ENCODE assay signal across 22 mouse cellular contexts in the genomic region with DNA sequence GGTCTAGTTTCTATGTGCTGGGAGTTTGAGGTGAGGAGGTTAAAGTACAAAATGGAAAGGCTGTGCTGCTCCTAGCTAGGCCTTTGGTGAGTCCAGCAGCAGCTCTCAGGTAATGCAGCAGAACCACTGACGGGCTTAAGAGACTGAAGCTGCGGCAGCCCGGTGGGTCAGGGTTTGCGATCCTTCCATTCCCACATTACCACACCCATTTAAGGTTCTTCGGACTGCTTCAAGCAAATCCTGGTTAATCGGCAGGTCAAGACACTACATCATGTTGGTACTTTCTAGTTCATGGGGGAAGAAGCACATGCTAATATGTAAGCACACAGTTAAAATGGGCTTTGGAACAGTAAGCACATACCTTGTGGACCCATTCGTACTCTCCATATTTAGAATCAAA.
"Had no signal": no experiment of that assay in that cellular context is flagged by ENCODE, and none has a peak within 500 bp of the region (broad histone marks: within the 10 kb centered on the region; RNA-seq: fewer than 3 reads in every experiment).

No protein-coding gene starts in this region.

- H3K27ac ChIP-seq: heart, adult 2 months; heart, embryonic 13.5 days; heart, embryonic 15.5 days; hindbrain, embryonic 13.5 days; intestine, embryonic 15.5 days; layer of hippocampus, adult 2 months; left cerebral cortex, adult 2 months; limb, embryonic 10.5 days; limb, embryonic 12.5 days had no signal

- H3K4me2 ChIP-seq: heart, embryonic 11.5 days; heart, embryonic 13.5 days; heart, embryonic 15.5 days; hindbrain, embryonic 13.5 days; intestine, embryonic 15.5 days; limb, embryonic 12.5 days; liver, embryonic 11.5 days had no signal

- H3K27me3 ChIP-seq: heart, embryonic 13.5 days; heart, embryonic 15.5 days; hindbrain, embryonic 13.5 days; intestine, embryonic 15.5 days; limb, embryonic 12.5 days had no signal

- H3K9me3 ChIP-seq: heart, embryonic 13.5 days; heart, embryonic 15.5 days; hindbrain, embryonic 13.5 days; intestine, embryonic 15.5 days; limb, embryonic 10.5 days; limb, embryonic 12.5 days had no signal

- H3K9ac ChIP-seq: heart, embryonic 13.5 days; heart, embryonic 15.5 days; hindbrain, embryonic 13.5 days; intestine, embryonic 15.5 days; limb, embryonic 12.5 days had no signal

- DNase-seq: gastrocnemius, postnatal 14 days; gastrocnemius, postnatal 36 days; heart, adult 11 months; heart, adult 2 months; heart, postnatal 14 days; heart, postnatal 36 days; kidney, adult 18-20 months; kidney, adult 8-10 months; kidney, postnatal 10 days; kidney, postnatal 25 days; kidney, postnatal 4 days; liver had no signal

- H3K4me3 ChIP-seq: heart, adult 2 months; heart, embryonic 13.5 days; heart, embryonic 15.5 days; hindbrain, embryonic 13.5 days; intestine, embryonic 15.5 days; layer of hippocampus, adult 2 months; left cerebral cortex, adult 2 months; limb, embryonic 10.5 days; limb, embryonic 12.5 days had no signal
